Mouse (Mus musculus): ENCODE measurements at regions not wholly inside any gene's neighbourhood (a gene's known extent, or its start where the extent isn't known, plus 50 kb on each side); places are given as distances from the start of the nearest gene placed in this dataset.

DNA sequence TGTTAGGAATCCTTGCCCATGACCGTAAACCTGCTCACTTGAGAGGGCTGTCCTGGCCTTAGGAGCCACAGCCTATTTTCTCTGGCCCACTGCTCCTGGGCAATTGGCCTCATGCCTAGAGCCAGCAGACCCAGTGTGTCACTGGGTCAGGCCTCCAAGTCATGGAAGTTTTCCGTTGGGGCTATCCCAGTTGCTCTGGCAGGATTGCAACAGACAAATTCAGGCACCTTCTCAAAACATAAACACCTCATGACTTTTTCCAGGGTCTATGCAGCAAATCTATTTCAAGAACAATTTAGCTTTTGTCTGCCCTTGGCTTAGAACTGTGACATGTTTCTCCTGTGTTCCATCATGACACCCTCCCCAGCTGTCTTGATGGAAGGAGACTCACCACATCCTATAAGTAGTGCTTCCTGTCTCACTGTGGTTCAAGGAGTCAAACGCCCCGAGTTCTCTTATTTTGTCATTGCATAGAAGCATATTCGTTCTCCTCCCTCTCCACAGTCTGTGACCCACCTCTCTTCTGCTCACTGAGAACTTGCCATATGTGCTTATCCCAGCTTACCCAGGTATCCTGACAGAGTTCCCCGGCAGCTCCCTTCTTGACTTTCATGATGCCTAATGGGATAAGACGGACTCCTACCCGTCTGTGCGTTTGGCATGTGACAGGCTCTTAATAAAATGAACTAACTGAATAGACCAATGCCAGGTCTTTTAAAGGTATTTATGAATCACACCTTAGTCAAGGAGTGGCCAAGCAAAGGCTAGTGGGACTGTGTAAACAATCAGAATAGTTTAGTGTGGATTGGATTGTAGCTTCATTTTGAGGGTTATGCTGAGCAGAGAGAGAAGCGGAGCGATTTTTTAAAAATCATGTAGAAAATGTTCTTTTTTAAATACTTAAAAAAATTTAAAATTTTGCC, 108.2 kb upstream of the Serp2 start:
- WGBS = 66% methylated on average over 11 of the region's 11 CpGs
- no peaks in the 10 kb centered on the region for H3K9me3 ChIP-seq
- H3K27me3 ChIP-seq (replicated peaks) = no peaks in the 10 kb centered on the region
- H3K27ac ChIP-seq = no peak overlapping the region
- no peak overlapping the region for H3K9ac ChIP-seq
- no peak; the same call in 1 of the 2 replicates for ATAC-seq
- H3K4me1 ChIP-seq (replicated peaks) = peaks cover 8% of the 10 kb centered on the region
- H3K4me2 ChIP-seq (replicated peaks) = no peak overlapping the region
- H3K36me3 ChIP-seq = no peaks in the 10 kb centered on the region
- H3K4me3 ChIP-seq (replicated peaks) = no peak overlapping the region

DNA sequence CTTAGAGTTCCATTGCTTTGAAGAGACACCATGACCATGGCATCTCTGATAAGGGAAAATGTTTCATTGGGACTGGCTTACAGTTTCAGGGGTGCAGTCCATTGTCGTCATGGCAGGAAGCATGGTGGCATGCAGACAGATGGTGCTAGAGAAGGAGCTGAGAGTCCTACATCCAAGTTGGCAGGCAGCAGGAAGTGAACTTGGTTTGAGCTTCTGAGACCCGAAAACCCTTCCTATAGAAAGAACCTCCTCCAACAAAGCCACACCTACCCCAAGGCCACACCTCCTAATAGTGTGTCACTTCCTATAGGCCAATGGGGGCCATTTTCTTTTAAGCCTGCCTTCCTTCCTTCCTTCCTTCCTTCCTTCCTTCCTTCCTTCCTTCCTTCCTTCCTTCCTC, 107.1 kb upstream of the Serp2 start:
- Histone ChIP-seq H3K4me1 (replicated peaks) (peaks cover 12% of the 10 kb centered on the region), H3K9me3 (no peaks in the 10 kb centered on the region), H3K4me3 (replicated peaks) (no peak overlapping the region), H3K9ac (no peak overlapping the region), H3K36me3 (no peaks in the 10 kb centered on the region), H3K27ac (no peak overlapping the region), H3K4me2 (replicated peaks) (no peak overlapping the region), H3K27me3 (replicated peaks) (no peaks in the 10 kb centered on the region)
- no peak for ATAC-seq
- 96% methylated on average over 2 of the region's 2 CpGs for WGBS

DNA sequence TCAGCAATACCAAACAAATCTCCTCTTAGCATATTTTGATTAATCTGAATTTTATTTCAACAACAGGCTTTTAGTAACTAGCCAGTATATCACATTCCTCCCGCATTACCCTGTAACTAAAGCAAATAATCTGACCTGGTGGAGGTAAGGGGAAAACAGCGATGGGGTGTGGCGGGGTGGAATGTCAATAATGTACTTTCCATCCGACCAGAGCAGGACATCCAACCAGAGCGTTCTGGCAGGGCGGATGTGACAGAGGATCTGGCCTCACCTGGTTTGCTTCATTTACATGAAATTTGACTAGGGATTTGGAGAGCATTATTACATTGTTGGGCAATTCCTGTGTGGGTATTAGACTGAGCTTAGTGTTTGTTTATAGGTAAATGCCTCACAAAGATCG, 106.2 kb upstream of the Serp2 start:
- H3K4me1 ChIP-seq (replicated peaks) = peaks cover 17% of the 10 kb centered on the region
- H3K36me3 ChIP-seq = no peaks in the 10 kb centered on the region
- WGBS = 55% methylated on average over 7 of the region's 7 CpGs
- H3K27me3 ChIP-seq (replicated peaks) = no peaks in the 10 kb centered on the region
- H3K27ac ChIP-seq = no peak overlapping the region
- no peak overlapping the region for H3K4me2 ChIP-seq (replicated peaks)
- no peaks in the 10 kb centered on the region for H3K9me3 ChIP-seq
- no peak overlapping the region for H3K9ac ChIP-seq
- 0 out of 2 replicates have a peak, but pooled peaks have one; percentile 35 for ATAC-seq
- no peak overlapping the region for H3K4me3 ChIP-seq (replicated peaks)

DNA sequence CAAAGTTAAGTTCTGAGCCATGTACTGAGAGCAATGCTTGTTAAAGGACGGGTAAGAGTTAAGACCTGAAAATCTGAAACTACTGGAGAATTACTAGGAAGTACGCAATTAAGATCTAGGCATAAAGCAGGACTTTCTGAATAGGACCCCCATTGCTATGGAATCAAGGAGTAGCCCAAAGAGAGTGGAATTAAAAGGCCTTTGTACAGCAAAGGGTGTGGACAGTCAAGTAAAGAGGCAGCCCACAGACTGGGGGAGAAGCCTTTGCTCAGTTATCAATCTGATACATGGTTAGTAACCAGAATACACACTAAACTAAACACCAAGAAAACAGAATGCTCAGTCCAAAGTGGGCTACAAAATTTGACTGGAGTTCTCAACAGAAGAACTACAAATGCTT, 104.2 kb upstream of the Serp2 start:
- Histone ChIP-seq H3K4me2 (replicated peaks) (no peak overlapping the region), H3K36me3 (no peaks in the 10 kb centered on the region), H3K27me3 (replicated peaks) (no peaks in the 10 kb centered on the region), H3K27ac (no peak overlapping the region), H3K9ac (no peak overlapping the region), H3K4me3 (replicated peaks) (no peak overlapping the region), H3K4me1 (replicated peaks) (peaks cover 17% of the 10 kb centered on the region), H3K9me3 (no peaks in the 10 kb centered on the region)
- WGBS = 88% methylated on average over 2 of the region's 2 CpGs
- no peak for ATAC-seq

DNA sequence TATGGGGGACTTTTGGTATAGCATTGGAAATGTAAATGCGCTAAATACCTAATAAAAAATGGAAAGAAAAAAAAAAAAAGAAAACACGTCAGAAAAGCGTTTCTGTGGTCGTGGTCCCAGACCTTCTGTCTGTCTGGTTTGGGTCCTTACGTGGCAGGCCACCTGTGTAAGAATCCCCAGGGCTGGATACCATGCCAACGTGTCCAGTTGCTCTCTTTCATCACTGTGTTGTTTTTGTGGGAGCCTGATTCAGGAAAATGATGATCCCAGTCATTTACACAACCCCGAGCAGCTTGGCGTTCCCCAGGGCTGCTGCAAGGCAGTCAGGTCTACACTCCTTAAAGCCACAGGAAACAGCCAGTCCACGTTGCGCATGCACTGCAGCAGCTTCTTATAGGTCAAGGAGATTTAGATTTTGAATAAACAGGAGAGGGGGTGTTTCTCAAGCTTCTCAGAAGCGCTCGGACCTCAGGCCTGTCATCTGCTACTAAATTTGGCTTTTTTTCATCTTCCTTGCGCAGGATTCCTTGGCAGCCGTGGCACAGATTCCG, 102.3 kb upstream of the Serp2 start:
- Histone ChIP-seq H3K27me3 (replicated peaks) (no peaks in the 10 kb centered on the region), H3K9me3 (no peaks in the 10 kb centered on the region), H3K9ac (no peak overlapping the region), H3K27ac (no peak overlapping the region), H3K4me1 (replicated peaks) (peaks cover 9% of the 10 kb centered on the region), H3K4me3 (replicated peaks) (no peak overlapping the region), H3K4me2 (replicated peaks) (no peak overlapping the region), H3K36me3 (no peaks in the 10 kb centered on the region)
- WGBS = 51% methylated on average over 15 of the region's 15 CpGs
- no peak for ATAC-seq

DNA sequence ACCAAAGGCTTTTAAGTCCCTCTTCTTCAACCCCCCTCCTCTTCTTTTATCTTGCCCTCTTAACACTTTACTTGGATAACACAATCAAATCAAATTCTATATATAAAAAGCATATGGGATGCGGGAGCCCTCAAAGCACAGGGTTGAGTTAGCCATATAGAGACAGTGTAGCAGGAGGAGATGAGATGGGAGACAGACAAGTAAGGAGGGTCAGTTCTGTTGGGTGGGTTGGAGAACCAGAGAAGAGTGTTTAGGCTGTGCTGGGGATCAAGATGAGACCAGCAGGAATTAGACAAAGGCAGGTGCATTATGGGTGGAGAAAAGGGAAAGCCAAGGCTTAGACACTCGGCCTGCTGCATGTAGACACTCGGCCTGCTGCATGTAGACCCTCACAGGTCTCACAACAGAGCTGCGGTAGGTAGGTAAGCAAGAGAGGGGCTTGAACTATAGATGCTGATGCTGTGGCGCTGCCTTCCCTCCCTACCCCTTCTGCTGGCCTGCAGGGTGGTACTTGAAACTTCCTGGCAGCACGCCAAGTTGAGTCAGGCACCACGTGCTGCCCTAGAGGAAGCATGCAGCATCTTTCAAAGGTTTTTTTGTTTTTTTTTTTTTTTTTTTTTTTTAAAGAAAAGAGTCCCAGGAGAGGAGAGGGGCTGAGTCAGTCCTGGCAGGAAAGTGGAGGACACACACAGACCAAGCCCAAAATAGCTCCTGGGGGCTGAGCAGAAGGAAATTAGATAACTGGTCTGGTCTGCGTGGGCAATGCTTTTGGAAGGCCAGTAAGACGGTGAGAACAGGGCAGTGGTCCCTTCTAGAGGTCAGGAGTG, 101.3 kb upstream of the Serp2 start:
- Histone ChIP-seq H3K9ac (no peak overlapping the region), H3K4me2 (replicated peaks) (no peak overlapping the region), H3K9me3 (no peaks in the 10 kb centered on the region), H3K36me3 (no peaks in the 10 kb centered on the region), H3K27me3 (replicated peaks) (no peaks in the 10 kb centered on the region), H3K4me3 (replicated peaks) (no peak overlapping the region), H3K4me1 (replicated peaks) (peaks cover 9% of the 10 kb centered on the region), H3K27ac (no peak overlapping the region; the same call in 1 of the 2 replicates)
- 44% methylated on average over 9 of the region's 9 CpGs for WGBS
- ATAC-seq = peak; percentile 52

DNA sequence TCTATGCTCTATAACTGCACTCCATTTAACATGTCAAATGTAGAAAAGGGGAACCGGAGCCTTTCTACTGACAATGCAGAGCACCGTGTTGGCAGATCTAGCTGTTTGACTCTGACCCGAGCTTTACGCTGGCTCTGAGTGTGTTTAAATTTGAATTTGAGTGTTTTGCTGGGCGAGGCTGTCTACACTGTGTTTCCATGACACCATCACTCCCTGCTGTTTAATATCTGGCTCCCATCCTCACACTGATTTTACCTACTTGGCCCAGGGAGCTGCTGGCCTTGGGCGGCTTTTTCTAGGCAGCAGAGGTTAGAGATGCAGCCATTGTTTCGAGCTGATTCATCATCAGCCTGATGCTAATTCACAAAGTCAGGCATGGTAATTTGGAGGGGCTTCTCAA, 100.7 kb upstream of the Serp2 start:
- peaks cover 9% of the 10 kb centered on the region for H3K4me1 ChIP-seq (replicated peaks)
- ATAC-seq = 0 out of 2 replicates have a peak, but pooled peaks have one; percentile 16
- no peak overlapping the region for H3K4me2 ChIP-seq (replicated peaks)
- no peaks in the 10 kb centered on the region for H3K36me3 ChIP-seq
- no peak overlapping the region for H3K9ac ChIP-seq
- H3K27ac ChIP-seq = no peak overlapping the region
- no peaks in the 10 kb centered on the region for H3K9me3 ChIP-seq
- H3K4me3 ChIP-seq (replicated peaks) = no peak overlapping the region
- H3K27me3 ChIP-seq (replicated peaks) = no peaks in the 10 kb centered on the region
- 49% methylated on average over 7 of the region's 7 CpGs for WGBS

DNA sequence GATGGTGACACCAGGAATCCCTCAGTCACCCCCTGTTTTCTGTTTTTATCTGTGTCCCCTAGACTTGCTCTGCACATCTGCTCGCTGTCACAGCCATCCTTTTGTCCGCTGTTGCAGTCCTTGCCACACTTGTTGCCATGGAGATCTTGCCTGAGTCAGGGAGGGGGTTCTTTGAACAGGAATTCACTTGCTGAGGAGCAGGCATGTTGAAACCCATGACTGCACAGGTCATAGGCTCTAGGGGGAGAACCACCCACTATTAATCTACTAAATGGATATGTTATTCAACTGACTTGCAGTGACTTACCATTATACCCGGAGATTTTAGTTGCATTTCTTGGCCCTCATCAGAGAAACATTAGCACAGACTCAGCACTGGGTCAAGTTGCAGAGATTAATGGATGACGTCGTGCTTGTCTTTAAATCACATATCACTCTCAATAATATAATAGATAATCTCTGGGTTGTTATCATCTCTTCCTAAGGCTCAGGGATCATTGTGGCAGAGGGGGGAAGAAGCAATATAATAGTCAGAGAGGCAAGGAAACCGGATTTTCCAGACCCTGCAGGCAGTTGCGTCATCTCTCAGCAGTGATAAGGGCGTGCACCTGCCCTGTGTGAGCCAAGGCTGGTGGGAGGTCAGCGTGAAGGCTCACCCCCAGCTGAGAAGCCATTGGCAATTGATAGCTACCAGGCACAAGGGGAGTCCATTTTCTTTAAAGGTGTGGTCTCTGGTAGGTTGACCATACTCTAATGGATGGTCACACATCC, 95.9 kb upstream of the Serp2 start:
- H3K9me3 ChIP-seq = no peaks in the 10 kb centered on the region
- ATAC-seq = peak; percentile 93
- no peaks in the 10 kb centered on the region for H3K27me3 ChIP-seq (replicated peaks)
- H3K27ac ChIP-seq = 0 out of 2 replicates have a peak overlapping the region, but pooled peaks have one; percentile 6
- H3K4me3 ChIP-seq (replicated peaks) = no peak overlapping the region
- H3K4me1 ChIP-seq (replicated peaks) = no peaks in the 10 kb centered on the region; the same call in none of the 2 replicates
- H3K36me3 ChIP-seq = no peaks in the 10 kb centered on the region
- WGBS = 61% methylated on average over 9 of the region's 9 CpGs
- H3K4me2 ChIP-seq (replicated peaks) = no peak overlapping the region; the same call in 1 of the 2 replicates
- no peak overlapping the region for H3K9ac ChIP-seq

DNA sequence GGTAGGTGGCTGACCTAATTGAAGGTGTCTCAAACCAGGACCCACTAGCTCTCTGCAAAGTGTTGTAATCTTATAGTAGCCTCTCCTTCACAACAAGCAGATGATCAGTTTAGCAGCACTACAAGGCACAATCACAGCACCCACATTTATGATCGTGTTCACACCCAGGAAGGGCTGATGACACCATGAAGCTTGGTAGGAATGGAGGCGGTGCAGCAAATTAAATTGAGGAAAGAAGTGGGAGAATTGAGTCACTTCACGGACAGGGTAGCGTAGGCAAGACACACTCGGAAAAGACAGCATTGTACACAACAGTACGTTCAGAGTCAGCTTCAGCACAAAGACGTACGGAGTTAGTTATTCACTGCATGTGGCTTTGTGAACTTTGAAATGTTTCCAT, 94.4 kb upstream of the Serp2 start:
- 91% methylated on average over 8 of the region's 8 CpGs for WGBS
- no peaks in the 10 kb centered on the region for H3K9me3 ChIP-seq
- ATAC-seq = no peak
- H3K27me3 ChIP-seq (replicated peaks) = no peaks in the 10 kb centered on the region
- H3K4me1 ChIP-seq (replicated peaks) = no peaks in the 10 kb centered on the region; the same call in 1 of the 2 replicates
- no peak overlapping the region for H3K4me2 ChIP-seq (replicated peaks)
- H3K9ac ChIP-seq = no peak overlapping the region
- no peak overlapping the region for H3K27ac ChIP-seq
- H3K36me3 ChIP-seq = no peaks in the 10 kb centered on the region
- H3K4me3 ChIP-seq (replicated peaks) = no peak overlapping the region

DNA sequence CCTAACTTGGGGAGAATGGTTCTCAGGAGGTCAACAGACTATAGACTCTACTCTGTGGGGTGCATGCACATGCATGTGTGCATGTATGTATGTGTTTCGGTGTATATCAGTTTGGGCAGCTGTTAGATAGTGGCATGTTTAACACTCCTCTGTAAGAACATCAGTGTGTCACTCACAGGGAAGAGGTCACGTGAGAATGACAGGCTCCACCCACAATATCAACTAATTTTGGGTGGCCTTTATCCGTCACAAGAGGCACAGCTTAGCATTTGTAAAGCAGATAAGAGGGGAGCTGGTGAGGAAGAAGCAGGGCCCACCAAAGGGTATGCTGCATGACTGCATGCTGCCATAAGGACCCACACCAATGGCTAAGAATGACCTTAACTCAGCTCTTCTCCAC, 93.2 kb upstream of the Serp2 start:
- 90% methylated on average over 3 of the region's 3 CpGs for WGBS
- Histone ChIP-seq H3K36me3 (no peaks in the 10 kb centered on the region), H3K27ac (no peak overlapping the region), H3K27me3 (replicated peaks) (no peaks in the 10 kb centered on the region), H3K4me3 (replicated peaks) (no peak overlapping the region), H3K9ac (no peak overlapping the region), H3K4me2 (replicated peaks) (no peak overlapping the region), H3K4me1 (replicated peaks) (no peaks in the 10 kb centered on the region; the same call in 1 of the 2 replicates), H3K9me3 (no peaks in the 10 kb centered on the region)
- ATAC-seq = no peak

DNA sequence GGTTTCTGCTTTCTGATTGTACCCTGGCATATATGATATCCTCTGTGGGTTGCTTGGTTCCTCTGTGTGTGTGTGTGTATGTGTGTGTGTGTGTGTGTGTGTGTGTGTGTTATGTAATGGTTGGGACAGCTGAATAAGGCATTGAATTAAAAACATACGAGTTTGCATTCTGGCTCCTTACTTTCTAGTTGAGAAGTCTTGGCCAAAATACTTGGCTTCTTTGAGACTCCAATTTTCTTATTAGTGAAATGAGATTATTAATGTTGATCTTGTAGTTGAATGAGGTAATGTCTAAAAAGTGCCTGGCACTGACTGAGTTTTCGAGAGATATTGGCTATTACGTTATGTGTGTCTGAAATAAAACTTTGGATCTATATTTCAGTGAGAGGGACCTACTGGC, 88.0 kb upstream of the Serp2 start:
- Histone ChIP-seq H3K9ac (no peak overlapping the region), H3K36me3 (no peaks in the 10 kb centered on the region), H3K4me3 (replicated peaks) (no peak overlapping the region), H3K4me2 (replicated peaks) (no peak overlapping the region), H3K9me3 (no peaks in the 10 kb centered on the region), H3K27ac (no peak overlapping the region), H3K27me3 (replicated peaks) (no peaks in the 10 kb centered on the region), H3K4me1 (replicated peaks) (no peaks in the 10 kb centered on the region)
- no peak for ATAC-seq
- WGBS = 80% methylated on average over 3 of the region's 3 CpGs

All from intestine, embryonic 15.5 days (tissue).